Comparison of ENCODE assay signal across 8 mouse cellular contexts in the genomic region with DNA sequence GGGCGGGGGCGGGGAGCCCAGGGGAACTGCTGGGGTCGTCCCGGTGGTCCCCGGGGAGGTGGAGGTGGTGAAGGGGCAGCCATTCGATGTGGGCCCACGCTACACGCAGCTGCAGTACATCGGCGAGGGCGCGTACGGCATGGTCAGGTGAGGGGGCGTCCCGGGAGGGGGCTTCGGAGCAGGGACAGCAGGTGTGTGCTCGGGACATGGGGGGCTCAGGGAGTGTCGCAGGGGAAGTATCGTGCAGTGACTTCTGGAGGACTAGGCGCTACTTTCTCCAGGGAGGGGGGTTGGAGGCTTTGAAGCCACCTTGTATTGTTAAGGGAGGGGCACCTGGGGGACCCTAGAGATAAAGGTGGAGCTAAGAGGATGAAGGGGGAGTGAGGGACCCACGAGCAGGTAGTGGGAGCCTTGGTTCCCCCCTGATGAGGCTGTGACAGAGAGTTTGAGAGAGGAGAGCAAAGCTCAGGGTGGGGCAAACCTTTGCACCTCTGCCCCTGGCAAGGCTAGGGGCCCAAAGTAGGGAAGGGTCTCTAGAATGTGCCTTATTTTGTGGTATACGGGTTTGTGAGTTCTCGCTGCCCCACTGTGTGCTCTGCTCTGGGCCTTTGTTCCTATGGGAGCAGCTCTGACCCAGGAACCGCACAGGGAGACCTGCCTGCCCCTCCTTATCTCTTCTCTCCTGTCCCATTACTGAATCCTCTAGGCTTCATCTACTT. TPM values are rescaled to one million over a fixed set of nuclear protein-coding genes. Genes with fewer than 3 reads are reported as not detected.
DNase-seq lines count a peak whose midpoint lies in the region; ATAC-seq lines count a peak whose summit lies in the region.

No protein-coding gene starts in this region.

- no peaks in the 10 kb centered on the region for H3K27me3 ChIP-seq in kidney, embryonic 16.5 days (ENCODE audit: insufficient read depth, low read length)
- no peaks in the 10 kb centered on the region for H3K27me3 ChIP-seq in hindbrain, embryonic 12.5 days
- no peaks in the 10 kb centered on the region for H3K27me3 ChIP-seq in midbrain, embryonic 14.5 days (ENCODE audit: control insufficient read depth, insufficient read depth, low read length)

- ATAC-seq in kidney, embryonic 16.5 days (ENCODE audit: low FRiP score, low TSS enrichment) = peak; percentile 47
- peak; percentile 71 for ATAC-seq in hindbrain, embryonic 12.5 days (ENCODE audit: low FRiP score)
- ATAC-seq in midbrain, embryonic 14.5 days (ENCODE audit: low FRiP score, low TSS enrichment) = peak; percentile 68

- peak overlapping the region; percentile 88 for H3K4me3 ChIP-seq in kidney, embryonic 16.5 days (ENCODE audit: low read length)
- H3K4me3 ChIP-seq in hindbrain, embryonic 12.5 days = peak overlapping the region; percentile 74
- H3K4me3 ChIP-seq in midbrain, embryonic 14.5 days (replicated peaks; ENCODE audit: low read depth, low read length) = peak overlapping the region; percentile 61

- H3K9me3 ChIP-seq in kidney, embryonic 16.5 days (ENCODE audit: low read length) = no peaks in the 10 kb centered on the region
- no peaks in the 10 kb centered on the region for H3K9me3 ChIP-seq in hindbrain, embryonic 12.5 days (replicated peaks)
- no peaks in the 10 kb centered on the region for H3K9me3 ChIP-seq in midbrain, embryonic 14.5 days (ENCODE audit: control insufficient read depth, low read length)

- H3K9ac ChIP-seq in kidney, embryonic 16.5 days (replicated peaks; ENCODE audit: low read length) = peak overlapping the region; percentile 92
- H3K9ac ChIP-seq in hindbrain, embryonic 12.5 days = peak overlapping the region; percentile 90
- H3K9ac ChIP-seq in midbrain, embryonic 14.5 days (replicated peaks; ENCODE audit: low read length) = peak overlapping the region; percentile 70

- H3K4me2 ChIP-seq in kidney, embryonic 16.5 days (replicated peaks; ENCODE audit: low read depth, low read length) = peak overlapping the region; percentile 84
- peak overlapping the region; percentile 88 for H3K4me2 ChIP-seq in hindbrain, embryonic 12.5 days (replicated peaks)
- H3K4me2 ChIP-seq in midbrain, embryonic 14.5 days (ENCODE audit: low read length) = peak overlapping the region; percentile 88

- peaks cover 19% of the 10 kb centered on the region for H3K36me3 ChIP-seq in kidney, embryonic 16.5 days (ENCODE audit: insufficient read depth, low read length)
- H3K36me3 ChIP-seq in hindbrain, embryonic 12.5 days = peaks cover 20% of the 10 kb centered on the region
- peaks cover 27% of the 10 kb centered on the region for H3K36me3 ChIP-seq in midbrain, embryonic 14.5 days (ENCODE audit: control insufficient read depth, insufficient read depth, low read length)

- 1% methylated on average over 17 of the region's 24 CpGs for WGBS in kidney, embryonic 16.5 days
- WGBS in hindbrain, embryonic 12.5 days = 1% methylated on average over 24 of the region's 24 CpGs
- under 1% methylated on average over 24 of the region's 24 CpGs for WGBS in midbrain, embryonic 14.5 days

- H3K27ac ChIP-seq in kidney, embryonic 16.5 days (ENCODE audit: low read length) = peak overlapping the region; percentile 95
- H3K27ac ChIP-seq in hindbrain, embryonic 12.5 days = peak overlapping the region; percentile 89
- peak overlapping the region; percentile 87 for H3K27ac ChIP-seq in midbrain, embryonic 14.5 days (replicated peaks; ENCODE audit: low read depth, low read length)

- DNase-seq in kidney, postnatal 10 days = no peak
- peak; percentile 85 for DNase-seq in cerebellum, adult 9-11 months
- no peak for DNase-seq in midbrain, embryonic 14.5 days
- DNase-seq in gastrocnemius, adult 18-20 months (ENCODE audit: low spot score) = no peak
- DNase-seq in frontal cortex, postnatal 10 days (ENCODE audit: low spot score in 2 of 2) = no peak
- DNase-seq in layer of hippocampus, adult 18-20 months (ENCODE audit: low spot score in 2 of 2) = no peak

- peaks cover 30% of the 10 kb centered on the region for H3K4me1 ChIP-seq in kidney, embryonic 16.5 days (ENCODE audit: insufficient read depth, low read length)
- H3K4me1 ChIP-seq in hindbrain, embryonic 12.5 days = peaks cover 35% of the 10 kb centered on the region
- H3K4me1 ChIP-seq in midbrain, embryonic 14.5 days (ENCODE audit: control insufficient read depth, insufficient read depth, low read length) = peaks cover 15% of the 10 kb centered on the region

RNA-seq across cellular contexts. Expression of gene Mapk3, which starts 0.4 kb away (rescaled TPM):
- polyA plus RNA-seq in kidney, embryonic 16.5 days (2015; fragmentation: Nextera tagmentation; extraction: Ambion mirVana) = 77.9 and 79.5 TPM in 2 replicates
- polyA plus RNA-seq in hindbrain, embryonic 12.5 days (2016; fragmentation: Nextera tagmentation; extraction: Ambion mirVana) = 63.6 and 67.8 TPM in 2 replicates
- polyA plus RNA-seq in midbrain, embryonic 14.5 days (2014; fragmentation: Nextera tagmentation; extraction: Ambion mirVana) = 78.4 and 110 TPM in 2 replicates
- total RNA-seq in gastrocnemius, adult 18-20 months (2021) = 10 to 100 TPM; 16.2 to 20.7 TPM
- 100 to 1,000 TPM; 174 to 194 TPM for total RNA-seq in layer of hippocampus, adult 18-20 months (2021)

RNA-seq across cellular contexts. Expression of gene Gdpd3, which starts 6.3 kb away (rescaled TPM):
- 1.8 and 2.0 TPM in 2 replicates for polyA plus RNA-seq in kidney, embryonic 16.5 days (2015; fragmentation: Nextera tagmentation; extraction: Ambion mirVana)
- 1.4 TPM in 2 replicates for polyA plus RNA-seq in hindbrain, embryonic 12.5 days (2016; fragmentation: Nextera tagmentation; extraction: Ambion mirVana)
- 2.0 and 3.4 TPM in 2 replicates for polyA plus RNA-seq in midbrain, embryonic 14.5 days (2014; fragmentation: Nextera tagmentation; extraction: Ambion mirVana)
- total RNA-seq in gastrocnemius, adult 18-20 months (2021) = under 1 TPM in 1 of 2 experiments, not detected in 1; 0.46 TPM
- 1 to 10 TPM; 2.2 to 4.6 TPM for total RNA-seq in layer of hippocampus, adult 18-20 months (2021)

RNA-seq across cellular contexts. Expression of gene Ypel3, which starts 16.9 kb away (rescaled TPM):
- polyA plus RNA-seq in kidney, embryonic 16.5 days (2015; fragmentation: Nextera tagmentation; extraction: Ambion mirVana) = 95.8 and 101 TPM in 2 replicates
- polyA plus RNA-seq in hindbrain, embryonic 12.5 days (2016; fragmentation: Nextera tagmentation; extraction: Ambion mirVana) = 140 and 144 TPM in 2 replicates
- polyA plus RNA-seq in midbrain, embryonic 14.5 days (2014; fragmentation: Nextera tagmentation; extraction: Ambion mirVana) = 218 and 255 TPM in 2 replicates
- total RNA-seq in gastrocnemius, adult 18-20 months (2021) = 100 to 1,000 TPM in 1 of 2 experiments, 10 to 100 TPM in 1; 84.9 to 101 TPM
- 100 to 1,000 TPM; 286 to 300 TPM for total RNA-seq in layer of hippocampus, adult 18-20 months (2021)

RNA-seq across cellular contexts. Expression of gene Tbx6, which starts 21.5 kb away (rescaled TPM):
- polyA plus RNA-seq in kidney, embryonic 16.5 days (2015; fragmentation: Nextera tagmentation; extraction: Ambion mirVana) = 0.29 and 0.78 TPM in 2 replicates
- polyA plus RNA-seq in hindbrain, embryonic 12.5 days (2016; fragmentation: Nextera tagmentation; extraction: Ambion mirVana) = 0.48 and 1.1 TPM in 2 replicates
- 0.22 and 0.24 TPM in 2 replicates for polyA plus RNA-seq in midbrain, embryonic 14.5 days (2014; fragmentation: Nextera tagmentation; extraction: Ambion mirVana)
- under 1 TPM; 0.52 to 0.59 TPM for total RNA-seq in gastrocnemius, adult 18-20 months (2021)
- under 1 TPM; 0.56 to 0.64 TPM for total RNA-seq in layer of hippocampus, adult 18-20 months (2021)

RNA-seq across cellular contexts. Expression of gene Ppp4c, which starts 32.5 kb away (rescaled TPM):
- polyA plus RNA-seq in kidney, embryonic 16.5 days (2015; fragmentation: Nextera tagmentation; extraction: Ambion mirVana) = 267 and 271 TPM in 2 replicates
- 286 and 294 TPM in 2 replicates for polyA plus RNA-seq in hindbrain, embryonic 12.5 days (2016; fragmentation: Nextera tagmentation; extraction: Ambion mirVana)
- 210 and 212 TPM in 2 replicates for polyA plus RNA-seq in midbrain, embryonic 14.5 days (2014; fragmentation: Nextera tagmentation; extraction: Ambion mirVana)
- total RNA-seq in gastrocnemius, adult 18-20 months (2021) = 10 to 100 TPM; 20.5 TPM
- total RNA-seq in layer of hippocampus, adult 18-20 months (2021) = 10 to 100 TPM; 48.9 to 54.5 TPM
